Mouse (Mus musculus) hindbrain, embryonic 16.5 days (tissue): ENCODE data around the gene Ibsp. TPM values are rescaled to one million over a fixed set of nuclear protein-coding genes. Genes with fewer than 3 reads are reported as not detected.

Experiments
- ATAC-seq: fragments of 200-750 bp; cut with Nextera tagmentation; 2 replicates; pipeline ENCODE4 v1.8.0; 2017; ENCODE audit warnings: moderate TSS enrichment, moderate library complexity
- H3K27ac ChIP-seq: fragments of 300-500 bp; sonication (generic); 2 replicates; pipeline ENCODE4 v1.5.1; 2014; ENCODE audit warnings: low read depth, mild to moderate bottlenecking, control low read depth, low read length, moderate library complexity
- H3K27me3 ChIP-seq: fragments of 300-500 bp; sonication (generic); replicated peaks from 2 replicates; pipeline ENCODE4 v1.6.1; 2014; ENCODE audit warnings: low read length; ENCODE audit not compliant: control insufficient read depth, insufficient read depth
- H3K36me3 ChIP-seq: fragments of 300-500 bp; sonication (generic); 2 replicates; pipeline ENCODE4 v1.6.1; 2014; ENCODE audit warnings: mild to moderate bottlenecking, low read length, moderate library complexity, mixed read lengths; ENCODE audit not compliant: control insufficient read depth, insufficient read depth
- H3K4me1 ChIP-seq: fragments of 300-500 bp; sonication (generic); 2 replicates; pipeline ENCODE4 v1.6.1; 2014; ENCODE audit warnings: low read depth, low read length; ENCODE audit not compliant: control insufficient read depth, insufficient read depth
- H3K4me2 ChIP-seq: fragments of 300-500 bp; sonication (generic); 2 replicates; pipeline ENCODE4 v1.6.1; 2014; ENCODE audit warnings: mild to moderate bottlenecking, low read length, control low read depth, moderate library complexity
- H3K4me3 ChIP-seq: fragments of 300-500 bp; sonication (generic); 2 replicates; pipeline ENCODE4 v1.5.1; 2014; ENCODE audit warnings: mild to moderate bottlenecking, low read length, control low read depth, moderate library complexity
- H3K9ac ChIP-seq: fragments of 300-500 bp; sonication (generic); 2 replicates; pipeline ENCODE4 v1.6.1; 2014; ENCODE audit warnings: low read depth, mild to moderate bottlenecking, control low read depth, low read length, moderate library complexity
- H3K9me3 ChIP-seq: fragments of 300-500 bp; sonication (generic); 2 replicates; pipeline ENCODE4 v1.6.1; 2014; ENCODE audit warnings: mild to moderate bottlenecking, low read length, moderate library complexity; ENCODE audit not compliant: control insufficient read depth
- WGBS: fragments of 180-500 bp; shearing (Covaris S2); extraction: QIAGEN DNeasy Blood & Tissue Kit; methylation state at CpG from one replicate; pipeline ENCODE4 v1.1.7; 2014; 5-methylcytosine and 5-hydroxymethylcytosine counted together
- polyA plus RNA-seq: library from polyadenylated mRNA; unstranded; fragments of >200 nt; fragmentation: Nextera tagmentation; extraction: Ambion mirVana; gene quantifications from 2 replicates; pipeline ENCODE4 v1.2.1, GENCODE M21; 2015

Ibsp gene
- polyA plus RNA-seq, 1 experiment from 2014 or later: 0.59 TPM

GRCm38 (mm10) chr5:104327389-104327788 lies 28.4 kb downstream of the Ibsp start:
- H3K27ac ChIP-seq: no peak overlapping the region
- no peaks in the 10 kb centered on the region for H3K4me1 ChIP-seq
- no peak for ATAC-seq
- no peak overlapping the region for H3K4me2 ChIP-seq
- H3K4me3 ChIP-seq: no peak overlapping the region
- H3K36me3 ChIP-seq: no peaks in the 10 kb centered on the region
- H3K27me3 ChIP-seq: no peaks in the 10 kb centered on the region
- H3K9me3 ChIP-seq: no peaks in the 10 kb centered on the region
- 84% methylated on average over 8 of the region's 8 CpGs for WGBS
- H3K9ac ChIP-seq: no peak overlapping the region

GRCm38 (mm10) chr5:104327876-104328275 lies 28.9 kb downstream of the Ibsp start:
- H3K36me3 ChIP-seq: no peaks in the 10 kb centered on the region
- no peak overlapping the region for H3K4me3 ChIP-seq
- ATAC-seq: no peak
- no peak overlapping the region for H3K9ac ChIP-seq
- no peak overlapping the region for H3K4me2 ChIP-seq
- H3K27ac ChIP-seq: no peak overlapping the region
- H3K27me3 ChIP-seq: no peaks in the 10 kb centered on the region
- no peaks in the 10 kb centered on the region for H3K4me1 ChIP-seq
- no peaks in the 10 kb centered on the region for H3K9me3 ChIP-seq

- Histone ChIP-seq H3K4me1 (no peaks in the 10 kb centered on the region), H3K4me3 (no peak overlapping the region), H3K9ac (no peak overlapping the region), H3K4me2 (no peak overlapping the region), H3K27me3 (no peaks in the 10 kb centered on the region), H3K36me3 (no peaks in the 10 kb centered on the region), H3K9me3 (no peaks in the 10 kb centered on the region), H3K27ac (no peak overlapping the region)
- 83% methylated on average over 4 of the region's 4 CpGs for WGBS
- peak; percentile 45; the same call in 1 of the 2 replicates for ATAC-seq
Measured at GRCm38 (mm10) chr5:104328317-104328850, 29.4 kb downstream of the Ibsp start.

GRCm38 (mm10) chr5:104329381-104329780 lies 30.4 kb downstream of the Ibsp start:
- H3K4me2 ChIP-seq: no peak overlapping the region
- H3K27ac ChIP-seq: no peak overlapping the region
- H3K36me3 ChIP-seq: no peaks in the 10 kb centered on the region
- no peak overlapping the region for H3K4me3 ChIP-seq
- H3K9ac ChIP-seq: no peak overlapping the region
- no peaks in the 10 kb centered on the region for H3K27me3 ChIP-seq
- no peak for ATAC-seq
- H3K9me3 ChIP-seq: no peaks in the 10 kb centered on the region
- H3K4me1 ChIP-seq: no peaks in the 10 kb centered on the region
- WGBS: 79% methylated on average over 5 of the region's 5 CpGs

- ATAC-seq: no peak
- Histone ChIP-seq H3K9me3 (no peaks in the 10 kb centered on the region), H3K36me3 (no peaks in the 10 kb centered on the region), H3K9ac (no peak overlapping the region), H3K27ac (no peak overlapping the region), H3K4me2 (no peak overlapping the region), H3K27me3 (no peaks in the 10 kb centered on the region), H3K4me3 (no peak overlapping the region), H3K4me1 (no peaks in the 10 kb centered on the region)
- WGBS: 59% methylated on average over 5 of the region's 5 CpGs
Measured at GRCm38 (mm10) chr5:104330088-104330487, 31.1 kb downstream of the Ibsp start.

DNA sequence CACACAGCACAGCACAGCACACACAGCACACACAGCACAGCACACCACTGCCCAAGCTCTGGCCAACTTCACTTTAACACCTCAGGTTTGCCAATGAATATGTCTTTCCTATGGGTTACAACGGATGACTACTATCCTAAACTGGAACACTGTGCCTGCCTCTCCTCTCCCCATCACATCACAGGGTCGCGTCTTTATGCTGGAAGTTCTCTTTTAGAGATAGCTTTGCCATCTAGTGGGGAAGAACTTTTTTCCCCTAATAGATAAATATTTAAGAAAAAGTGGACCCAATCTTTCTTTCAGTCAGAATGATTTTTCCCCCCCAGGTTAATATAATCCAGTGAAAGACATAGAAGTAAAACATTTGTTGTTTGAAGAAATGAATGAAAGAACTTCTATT lies 33.3 kb downstream of the Ibsp start:
- no peak overlapping the region for H3K4me2 ChIP-seq
- H3K9ac ChIP-seq: no peak overlapping the region
- WGBS: 70% methylated on average over 3 of the region's 3 CpGs
- H3K36me3 ChIP-seq: no peaks in the 10 kb centered on the region
- no peak overlapping the region for H3K4me3 ChIP-seq
- no peaks in the 10 kb centered on the region for H3K27me3 ChIP-seq
- no peaks in the 10 kb centered on the region for H3K4me1 ChIP-seq
- ATAC-seq: no peak
- H3K27ac ChIP-seq: no peak overlapping the region
- no peaks in the 10 kb centered on the region for H3K9me3 ChIP-seq

DNA sequence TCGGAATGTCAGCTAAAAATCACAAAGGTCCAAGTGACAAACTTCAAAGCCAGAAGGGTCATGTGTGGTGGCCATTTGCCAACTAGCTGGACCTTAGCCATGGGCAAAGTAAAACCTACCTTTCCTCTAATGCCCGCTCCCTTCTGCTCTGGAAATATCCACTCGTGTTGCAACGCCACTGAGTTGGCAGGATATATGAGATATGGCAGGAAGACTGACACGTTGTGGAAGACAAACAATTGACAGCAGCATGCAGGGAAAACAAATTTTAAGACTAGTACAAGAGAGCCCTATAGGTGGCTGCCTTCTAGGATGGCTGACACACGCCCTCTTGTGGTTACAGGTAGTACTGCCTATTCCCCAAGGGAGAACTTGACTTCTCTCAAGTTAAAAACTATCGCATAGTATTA lies 34.3 kb downstream of the Ibsp start:
- no peaks in the 10 kb centered on the region for H3K27me3 ChIP-seq
- H3K36me3 ChIP-seq: no peaks in the 10 kb centered on the region
- H3K9me3 ChIP-seq: no peaks in the 10 kb centered on the region
- no peak overlapping the region for H3K4me2 ChIP-seq
- H3K27ac ChIP-seq: no peak overlapping the region
- 31% methylated on average over 7 of the region's 7 CpGs for WGBS
- no peak overlapping the region for H3K9ac ChIP-seq
- no peaks in the 10 kb centered on the region for H3K4me1 ChIP-seq
- no peak overlapping the region for H3K4me3 ChIP-seq
- peak; percentile 68; the same call in 1 of the 2 replicates for ATAC-seq

GRCm38 (mm10) chr5:104333643-104334042 lies 34.7 kb downstream of the Ibsp start:
- Histone ChIP-seq H3K9ac (no peak overlapping the region), H3K36me3 (no peaks in the 10 kb centered on the region), H3K27me3 (no peaks in the 10 kb centered on the region), H3K4me1 (no peaks in the 10 kb centered on the region), H3K4me2 (no peak overlapping the region), H3K4me3 (no peak overlapping the region), H3K27ac (no peak overlapping the region), H3K9me3 (no peaks in the 10 kb centered on the region)
- WGBS: 78% methylated on average over 6 of the region's 6 CpGs
- peak; percentile 58; the same call in 1 of the 2 replicates for ATAC-seq

DNA sequence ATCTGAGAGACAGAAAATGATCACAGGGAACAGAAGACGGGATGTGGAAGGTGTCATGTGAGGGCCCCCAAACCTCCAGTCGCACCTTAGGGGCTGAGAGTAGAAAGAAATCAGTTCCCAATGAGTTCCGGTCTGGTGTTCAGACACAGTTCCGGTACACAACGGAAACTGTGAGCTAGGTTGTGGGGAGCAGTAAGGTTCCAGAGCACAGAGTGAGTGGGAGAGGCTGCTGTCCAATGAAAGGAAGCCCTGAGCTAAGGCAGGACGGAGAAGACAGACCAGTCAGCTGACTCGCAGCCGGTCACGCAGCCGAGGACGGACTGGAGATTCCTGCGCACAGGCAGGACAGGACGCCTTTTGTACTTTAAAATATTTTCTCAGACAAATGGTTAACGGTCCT lies 35.5 kb downstream of the Ibsp start:
- no peak overlapping the region for H3K9ac ChIP-seq
- 89% methylated on average over 14 of the region's 14 CpGs for WGBS
- no peaks in the 10 kb centered on the region for H3K4me1 ChIP-seq
- H3K27me3 ChIP-seq: no peaks in the 10 kb centered on the region
- H3K36me3 ChIP-seq: no peaks in the 10 kb centered on the region
- no peak overlapping the region for H3K4me2 ChIP-seq
- H3K9me3 ChIP-seq: no peaks in the 10 kb centered on the region
- no peak overlapping the region for H3K27ac ChIP-seq
- H3K4me3 ChIP-seq: no peak overlapping the region
- no peak for ATAC-seq

- no peaks in the 10 kb centered on the region for H3K36me3 ChIP-seq
- H3K4me1 ChIP-seq: no peaks in the 10 kb centered on the region
- H3K27ac ChIP-seq: no peak overlapping the region
- H3K9ac ChIP-seq: no peak overlapping the region
- ATAC-seq: no peak
- H3K4me3 ChIP-seq: no peak overlapping the region
- WGBS: 93% methylated on average over 5 of the region's 5 CpGs
- H3K27me3 ChIP-seq: no peaks in the 10 kb centered on the region
- H3K4me2 ChIP-seq: no peak overlapping the region
- no peaks in the 10 kb centered on the region for H3K9me3 ChIP-seq
Measured at GRCm38 (mm10) chr5:104335962-104336361, 37.0 kb downstream of the Ibsp start.
